Mouse (Mus musculus): ENCODE results near the gene C1d. TPM values are rescaled to one million over a fixed set of nuclear protein-coding genes. Genes with fewer than 3 reads are reported as not detected.

C1d gene
- polyA plus RNA-seq, 2 experiments from 2014 or later = 82.5 to 91.2 TPM

Other genes starting within 250 kb of the C1d start
- gene Cnrip1, start 206.0 kb upstream of the C1d start, polyA plus RNA-seq (2017; shearing (Covaris generic)) = 1 to 10 TPM; 5.3 to 7.4 TPM
- 1 to 10 TPM; 3.9 to 6.3 TPM for gene Plek, start 205.2 kb upstream of the C1d start, polyA plus RNA-seq (2017; shearing (Covaris generic))
- gene Ppp3r1, start 98.3 kb upstream of the C1d start, polyA plus RNA-seq (2017; shearing (Covaris generic)) = 10 to 100 TPM; 13.9 to 18.9 TPM
- 10 to 100 TPM; 24.7 to 29.2 TPM for gene Wdr92, start 75.5 kb upstream of the C1d start, polyA plus RNA-seq (2017; shearing (Covaris generic))
- 10 to 100 TPM; 24.1 to 28.6 TPM for gene Pno1, start 46.0 kb upstream of the C1d start, polyA plus RNA-seq (2017; shearing (Covaris generic))

All from CD4-positive, CD25-positive, alpha-beta regulatory T cell, adult 4 months (primary cell).